Mouse (Mus musculus) forebrain, embryonic 15.5 days (tissue): ENCODE results near the gene Endou. TPM values are rescaled to one million over a fixed set of nuclear protein-coding genes. Genes with fewer than 3 reads are reported as not detected.

Source experiments
- ATAC-seq: fragments of 200-750 bp; cut with Nextera tagmentation; replicated peaks from 2 replicates; pipeline ENCODE4 v1.8.0; 2017; ENCODE audit warnings: mild to moderate bottlenecking, moderate TSS enrichment, moderate library complexity
- H3K27ac ChIP-seq: fragments of 300-500 bp; sonication (generic); replicated peaks from 2 replicates; pipeline ENCODE4 v1.5.1; 2015; ENCODE audit warnings: mild to moderate bottlenecking, inconsistent platforms
- H3K27me3 ChIP-seq: fragments of 300-500 bp; sonication (generic); 2 replicates; pipeline ENCODE4 v1.6.1; 2015; ENCODE audit warnings: inconsistent platforms
- H3K36me3 ChIP-seq: fragments of 300-500 bp; sonication (generic); 2 replicates; pipeline ENCODE4 v1.6.1; 2015; ENCODE audit warnings: mild to moderate bottlenecking, inconsistent platforms
- H3K4me1 ChIP-seq: fragments of 300-500 bp; sonication (generic); 2 replicates; pipeline ENCODE4 v1.6.1; 2015; ENCODE audit warnings: inconsistent platforms
- H3K4me2 ChIP-seq: fragments of 300-500 bp; sonication (generic); replicated peaks from 2 replicates; pipeline ENCODE4 v1.6.1; 2015; ENCODE audit warnings: mild to moderate bottlenecking, inconsistent platforms
- H3K4me3 ChIP-seq: fragments of 300-500 bp; sonication (generic); 2 replicates; pipeline ENCODE4 v1.5.1; 2015; ENCODE audit warnings: mild to moderate bottlenecking, inconsistent platforms
- H3K9ac ChIP-seq: fragments of 300-500 bp; sonication (generic); replicated peaks from 2 replicates; pipeline ENCODE4 v1.6.1; 2015; ENCODE audit warnings: mild to moderate bottlenecking, inconsistent platforms
- H3K9me3 ChIP-seq: fragments of 300-500 bp; sonication (generic); 2 replicates; pipeline ENCODE4 v1.6.1; 2016; ENCODE audit warnings: inconsistent platforms
- WGBS: fragments of 180-500 bp; shearing (Covaris S2); methylation state at CpG from one replicate; pipeline ENCODE4 v1.1.7; 2015; ENCODE audit warnings: mixed read lengths; 5-methylcytosine and 5-hydroxymethylcytosine counted together
- polyA plus RNA-seq: library from polyadenylated mRNA; unstranded; fragments of >200 nt; fragmentation: Nextera tagmentation; extraction: Ambion mirVana; gene quantifications from 2 replicates; pipeline ENCODE4 v1.2.1, GENCODE M21; 2015

The Endou gene
- polyA plus RNA-seq, 1 experiment from 2014 or later: 0.22 TPM

- WGBS: 87% methylated on average over 2 of the region's 2 CpGs
- Histone ChIP-seq H3K4me2 (no peak overlapping the region), H3K9ac (no peak overlapping the region), H3K4me1 (peaks cover 14% of the 10 kb centered on the region), H3K9me3 (no peaks in the 10 kb centered on the region), H3K27ac (no peak overlapping the region), H3K27me3 (no peaks in the 10 kb centered on the region), H3K4me3 (no peak overlapping the region), H3K36me3 (no peaks in the 10 kb centered on the region)
- no peak for ATAC-seq
Measured at GRCm38 (mm10) chr15:97751676-97752075, 20.5 kb upstream of the Endou start.

GRCm38 (mm10) chr15:97750697-97751096 is 19.6 kb upstream of the Endou start:
- H3K9ac ChIP-seq: no peak overlapping the region
- WGBS: 17% methylated on average over 12 of the region's 12 CpGs
- no peak overlapping the region for H3K4me3 ChIP-seq
- H3K27me3 ChIP-seq: no peaks in the 10 kb centered on the region
- H3K4me2 ChIP-seq: no peak overlapping the region
- peak; percentile 82 for ATAC-seq
- H3K4me1 ChIP-seq: peaks cover 14% of the 10 kb centered on the region
- H3K9me3 ChIP-seq: no peaks in the 10 kb centered on the region
- H3K27ac ChIP-seq: peak overlapping the region; percentile 20
- no peaks in the 10 kb centered on the region for H3K36me3 ChIP-seq

- no peak overlapping the region for H3K4me3 ChIP-seq
- H3K27me3 ChIP-seq: no peaks in the 10 kb centered on the region
- H3K4me1 ChIP-seq: peaks cover 14% of the 10 kb centered on the region
- no peak overlapping the region for H3K9ac ChIP-seq
- H3K9me3 ChIP-seq: no peaks in the 10 kb centered on the region
- H3K27ac ChIP-seq: peak overlapping the region; percentile 20; the same call in 1 of the 2 replicates
- WGBS: 88% methylated on average over 13 of the region's 13 CpGs
- no peak overlapping the region for H3K4me2 ChIP-seq
- 0 out of 2 replicates have a peak, but pooled peaks have one; percentile 12 for ATAC-seq
- H3K36me3 ChIP-seq: no peaks in the 10 kb centered on the region
Measured at GRCm38 (mm10) chr15:97749841-97750240, 18.7 kb upstream of the Endou start.

- Histone ChIP-seq H3K4me2 (no peak overlapping the region), H3K27me3 (no peaks in the 10 kb centered on the region), H3K4me1 (peaks cover 14% of the 10 kb centered on the region), H3K9ac (no peak overlapping the region), H3K36me3 (no peaks in the 10 kb centered on the region), H3K4me3 (no peak overlapping the region), H3K27ac (no peak overlapping the region), H3K9me3 (no peaks in the 10 kb centered on the region)
- 93% methylated on average over 9 of the region's 9 CpGs for WGBS
- ATAC-seq: no peak
Measured at GRCm38 (mm10) chr15:97749397-97749796, 18.3 kb upstream of the Endou start.

GRCm38 (mm10) chr15:97748964-97749363 is 17.8 kb upstream of the Endou start:
- no peak overlapping the region for H3K4me2 ChIP-seq
- H3K9me3 ChIP-seq: no peaks in the 10 kb centered on the region
- 88% methylated on average over 4 of the region's 4 CpGs for WGBS
- H3K27me3 ChIP-seq: no peaks in the 10 kb centered on the region
- no peak overlapping the region for H3K9ac ChIP-seq
- no peak for ATAC-seq
- no peak overlapping the region for H3K4me3 ChIP-seq
- H3K4me1 ChIP-seq: peaks cover 14% of the 10 kb centered on the region
- no peaks in the 10 kb centered on the region for H3K36me3 ChIP-seq
- H3K27ac ChIP-seq: no peak overlapping the region

- H3K4me1 ChIP-seq: peaks cover 14% of the 10 kb centered on the region
- ATAC-seq: no peak
- no peaks in the 10 kb centered on the region for H3K27me3 ChIP-seq
- H3K9ac ChIP-seq: no peak overlapping the region
- H3K36me3 ChIP-seq: no peaks in the 10 kb centered on the region
- no peaks in the 10 kb centered on the region for H3K9me3 ChIP-seq
- 60% methylated on average over 10 of the region's 10 CpGs for WGBS
- no peak overlapping the region for H3K4me2 ChIP-seq
- H3K4me3 ChIP-seq: no peak overlapping the region
- no peak overlapping the region for H3K27ac ChIP-seq
Measured at GRCm38 (mm10) chr15:97748309-97748708, 17.2 kb upstream of the Endou start.

GRCm38 (mm10) chr15:97747486-97747885 is 16.3 kb upstream of the Endou start:
- Histone ChIP-seq H3K27ac (no peak overlapping the region), H3K9me3 (no peaks in the 10 kb centered on the region), H3K36me3 (no peaks in the 10 kb centered on the region), H3K4me2 (no peak overlapping the region), H3K27me3 (no peaks in the 10 kb centered on the region), H3K4me1 (peaks cover 14% of the 10 kb centered on the region), H3K4me3 (no peak overlapping the region), H3K9ac (no peak overlapping the region)
- 84% methylated on average over 4 of the region's 4 CpGs for WGBS
- no peak for ATAC-seq

GRCm38 (mm10) chr15:97746748-97747147 is 15.6 kb upstream of the Endou start:
- H3K27ac ChIP-seq: no peak overlapping the region
- H3K4me2 ChIP-seq: no peak overlapping the region
- WGBS: 95% methylated on average over 24 of the region's 24 CpGs
- no peaks in the 10 kb centered on the region for H3K36me3 ChIP-seq
- no peak for ATAC-seq
- H3K4me3 ChIP-seq: no peak overlapping the region
- no peak overlapping the region for H3K9ac ChIP-seq
- no peaks in the 10 kb centered on the region for H3K9me3 ChIP-seq
- H3K27me3 ChIP-seq: no peaks in the 10 kb centered on the region
- H3K4me1 ChIP-seq: peaks cover 14% of the 10 kb centered on the region

GRCm38 (mm10) chr15:97746278-97746677 is 15.1 kb upstream of the Endou start:
- no peak for ATAC-seq
- 91% methylated on average over 10 of the region's 10 CpGs for WGBS
- H3K36me3 ChIP-seq: no peaks in the 10 kb centered on the region
- no peak overlapping the region for H3K4me2 ChIP-seq
- no peak overlapping the region for H3K27ac ChIP-seq
- no peaks in the 10 kb centered on the region for H3K27me3 ChIP-seq
- no peak overlapping the region for H3K4me3 ChIP-seq
- peaks cover 14% of the 10 kb centered on the region for H3K4me1 ChIP-seq
- H3K9me3 ChIP-seq: no peaks in the 10 kb centered on the region
- no peak overlapping the region for H3K9ac ChIP-seq

- no peak overlapping the region for H3K27ac ChIP-seq
- H3K4me2 ChIP-seq: no peak overlapping the region
- no peak overlapping the region for H3K9ac ChIP-seq
- peaks cover 5% of the 10 kb centered on the region for H3K4me1 ChIP-seq
- no peak overlapping the region for H3K4me3 ChIP-seq
- no peaks in the 10 kb centered on the region for H3K36me3 ChIP-seq
- no peaks in the 10 kb centered on the region for H3K9me3 ChIP-seq
- H3K27me3 ChIP-seq: no peaks in the 10 kb centered on the region
- ATAC-seq: no peak
- WGBS: 77% methylated on average over 10 of the region's 10 CpGs
Measured at GRCm38 (mm10) chr15:97745331-97745730, 14.2 kb upstream of the Endou start.

- Histone ChIP-seq H3K27ac (no peak overlapping the region), H3K36me3 (no peaks in the 10 kb centered on the region), H3K4me1 (peaks cover 1% of the 10 kb centered on the region), H3K27me3 (no peaks in the 10 kb centered on the region), H3K9ac (no peak overlapping the region), H3K9me3 (no peaks in the 10 kb centered on the region), H3K4me3 (no peak overlapping the region), H3K4me2 (no peak overlapping the region)
- no peak for ATAC-seq
- 67% methylated on average over 10 of the region's 10 CpGs for WGBS
Measured at GRCm38 (mm10) chr15:97744930-97745329, 13.8 kb upstream of the Endou start.

- no peak overlapping the region for H3K4me3 ChIP-seq
- 75% methylated on average over 12 of the region's 12 CpGs for WGBS
- H3K4me2 ChIP-seq: no peak overlapping the region
- H3K9ac ChIP-seq: no peak overlapping the region
- no peak for ATAC-seq
- no peaks in the 10 kb centered on the region for H3K9me3 ChIP-seq
- H3K27ac ChIP-seq: no peak overlapping the region
- H3K4me1 ChIP-seq: no peaks in the 10 kb centered on the region
- H3K27me3 ChIP-seq: no peaks in the 10 kb centered on the region
- no peaks in the 10 kb centered on the region for H3K36me3 ChIP-seq
Measured at GRCm38 (mm10) chr15:97743961-97744525, 12.9 kb upstream of the Endou start.

- Histone ChIP-seq H3K4me3 (no peak overlapping the region), H3K4me1 (no peaks in the 10 kb centered on the region), H3K27ac (no peak overlapping the region), H3K27me3 (no peaks in the 10 kb centered on the region), H3K4me2 (no peak overlapping the region), H3K9me3 (no peaks in the 10 kb centered on the region), H3K9ac (no peak overlapping the region), H3K36me3 (no peaks in the 10 kb centered on the region)
- ATAC-seq: no peak
- WGBS: 88% methylated on average over 5 of the region's 5 CpGs
Measured at GRCm38 (mm10) chr15:97743210-97743609, 12.1 kb upstream of the Endou start.
